Mouse (Mus musculus) liver, adult (tissue): ENCODE data around the gene Gm28827.
"Not testable (repeated sequence)": the region's sequence is repeated elsewhere in the genome, so short reads cannot be mapped to it uniquely, and the experiment has no call there.

Source experiments
- GATA4 ChIP-seq: IDR thresholded peaks from 2 replicates; pipeline ENCODE4 v1.6.1; 2014; ENCODE audit warnings: mild to moderate bottlenecking, low read length; ENCODE audit not compliant: insufficient replicate concordance

Gene Gm28827

GRCm38 (mm10) chrY:83030647-83031046 lies at the start of gene Gm28827:
Gene Gm28827 (plus strand): TSS chrY:83030947.
- TF ChIP-seq GATA4, result not testable (repeated sequence)
